Mouse (Mus musculus) erythroblast, embryonic 14.5 days (primary cell): ENCODE measurements around the gene Hadha. TPM values are rescaled to one million over a fixed set of nuclear protein-coding genes. Genes with fewer than 3 reads are reported as not detected.

Experiments used
- H3K27me3 ChIP-seq: 2 replicates; pipeline ENCODE4 v1.6.1; 2012; ENCODE audit warnings: inconsistent platforms; ENCODE audit not compliant: control insufficient read depth
- H3K36me3 ChIP-seq: 2 replicates; pipeline ENCODE4 v1.6.1; 2012; ENCODE audit warnings: mild to moderate bottlenecking, inconsistent platforms; ENCODE audit not compliant: control insufficient read depth
- H3K4me1 ChIP-seq: 2 replicates; pipeline ENCODE4 v1.6.1; 2012; ENCODE audit warnings: inconsistent platforms; ENCODE audit not compliant: control insufficient read depth
- H3K4me3 ChIP-seq: replicated peaks from 2 replicates; pipeline ENCODE3; 2012; ENCODE audit warnings: moderate library complexity, mild to moderate bottlenecking, inconsistent platforms
- H3K9me3 ChIP-seq: 2 replicates; pipeline ENCODE4 v1.6.1; 2012; ENCODE audit warnings: low read length, inconsistent platforms, mixed read lengths; ENCODE audit not compliant: control insufficient read depth
- GATA1 ChIP-seq: IDR thresholded peaks from 2 replicates; pipeline ENCODE4 v1.6.1; 2012; ENCODE audit warnings: low read length, inconsistent platforms, mixed read lengths
- TAL1 ChIP-seq: IDR thresholded peaks from 3 replicates; pipeline ENCODE4 v1.6.1; 2012; ENCODE audit warnings: low read length, inconsistent platforms, mixed read lengths
- polyA plus RNA-seq: library from polyadenylated mRNA; stranded (reverse); fragments of >175 nt; gene quantifications from 2 replicates; pipeline ENCODE4 v1.2.3, GENCODE M21; 2012

Hadha gene
- polyA plus RNA-seq, 1 experiment, result 3.3 TPM

DNA sequence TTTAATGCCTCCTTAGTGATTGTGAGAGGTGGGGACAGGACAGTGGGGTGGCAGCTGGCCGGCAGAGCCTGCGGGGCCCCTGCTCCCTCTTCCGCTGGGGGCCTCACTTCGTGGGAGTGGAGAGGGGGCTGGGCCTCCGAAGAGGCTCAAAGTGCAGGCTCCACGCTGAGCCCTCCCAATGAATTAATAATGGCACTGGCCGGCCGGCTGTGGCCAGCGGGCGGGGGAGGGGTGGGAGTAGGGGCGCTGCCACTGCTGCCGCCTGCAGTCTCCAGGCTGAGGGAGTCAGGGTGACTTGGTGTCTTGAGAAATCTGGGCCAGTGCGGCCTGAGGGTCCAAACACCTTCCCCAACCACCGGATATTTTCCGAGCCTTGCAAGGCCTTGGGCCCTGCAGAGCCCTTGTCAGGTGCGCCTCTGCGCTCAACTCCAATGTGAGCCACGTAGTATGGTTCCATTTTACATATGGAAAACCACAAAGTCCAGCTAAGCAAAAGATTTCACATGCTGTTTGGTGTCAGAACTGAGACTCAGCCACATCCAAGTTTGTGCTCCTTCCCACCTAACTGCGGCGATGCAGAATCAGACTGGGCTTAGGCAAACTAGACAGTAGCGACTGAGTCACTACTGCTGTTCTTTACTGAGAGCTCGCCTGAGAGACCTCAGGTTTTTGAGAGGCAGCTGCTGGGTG is 44.4 kb downstream of the Hadha start:
- Histone ChIP-seq H3K27me3 (peaks cover 95% of the 10 kb centered on the region), H3K4me1 (peaks cover 8% of the 10 kb centered on the region), H3K36me3 (no peaks in the 10 kb centered on the region), H3K4me3 (no peak overlapping the region), H3K9me3 (no peaks in the 10 kb centered on the region; the same call in 1 of the 2 replicates)
- TF ChIP-seq TAL1 (no peak), GATA1 (no peak)

DNA sequence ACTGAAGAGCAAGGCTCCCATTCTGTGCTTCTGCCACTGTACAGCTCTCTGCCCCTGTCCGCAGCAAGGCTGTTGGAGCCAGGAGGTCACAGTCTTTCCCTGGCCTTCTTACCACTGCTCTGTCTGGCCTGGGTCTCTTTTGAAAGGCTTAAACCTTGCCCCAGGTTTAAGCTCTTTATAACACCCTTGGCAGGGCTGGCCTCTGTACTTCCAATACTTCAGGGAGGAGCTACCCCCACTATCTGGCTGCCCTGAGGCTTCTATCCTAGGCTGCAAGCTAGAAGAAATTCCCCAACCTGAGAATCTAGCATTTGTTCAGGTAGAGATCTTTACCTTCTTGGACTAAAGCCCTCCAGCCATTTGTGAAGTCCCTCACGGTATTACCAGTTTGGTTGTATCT is 45.1 kb downstream of the Hadha start:
- H3K4me1 ChIP-seq, result peaks cover 8% of the 10 kb centered on the region
- no peaks in the 10 kb centered on the region for H3K36me3 ChIP-seq
- H3K4me3 ChIP-seq, result no peak overlapping the region
- TF ChIP-seq GATA1 (no peak), TAL1 (no peak)
- no peaks in the 10 kb centered on the region; the same call in 1 of the 2 replicates for H3K9me3 ChIP-seq
- peaks cover 97% of the 10 kb centered on the region for H3K27me3 ChIP-seq

DNA sequence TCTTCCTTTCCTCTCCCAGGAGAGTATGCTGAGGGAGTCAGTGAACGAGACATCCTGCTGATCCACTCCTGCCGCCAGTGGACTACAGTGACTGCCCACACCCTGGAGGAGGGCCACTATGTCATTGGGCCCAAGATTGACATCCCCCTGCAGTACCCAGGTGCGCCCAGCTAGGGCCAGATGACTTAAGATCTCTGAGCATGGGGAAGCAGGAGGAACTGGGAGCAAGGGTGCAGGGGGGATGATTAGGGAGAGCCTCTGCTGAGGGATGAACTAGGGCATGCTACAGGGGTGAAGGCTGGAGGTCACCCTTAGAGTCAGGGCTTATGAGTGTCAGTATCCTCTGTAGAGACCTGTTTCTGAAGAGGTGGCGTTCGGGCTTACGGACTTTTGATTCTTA is 46.7 kb downstream of the Hadha start:
- peaks cover 97% of the 10 kb centered on the region for H3K27me3 ChIP-seq
- H3K4me1 ChIP-seq, result no peaks in the 10 kb centered on the region
- TF ChIP-seq GATA1, result no peak
- TF ChIP-seq TAL1, result no peak
- H3K36me3 ChIP-seq, result no peaks in the 10 kb centered on the region
- no peaks in the 10 kb centered on the region; the same call in 1 of the 2 replicates for H3K9me3 ChIP-seq
- H3K4me3 ChIP-seq, result no peak overlapping the region

DNA sequence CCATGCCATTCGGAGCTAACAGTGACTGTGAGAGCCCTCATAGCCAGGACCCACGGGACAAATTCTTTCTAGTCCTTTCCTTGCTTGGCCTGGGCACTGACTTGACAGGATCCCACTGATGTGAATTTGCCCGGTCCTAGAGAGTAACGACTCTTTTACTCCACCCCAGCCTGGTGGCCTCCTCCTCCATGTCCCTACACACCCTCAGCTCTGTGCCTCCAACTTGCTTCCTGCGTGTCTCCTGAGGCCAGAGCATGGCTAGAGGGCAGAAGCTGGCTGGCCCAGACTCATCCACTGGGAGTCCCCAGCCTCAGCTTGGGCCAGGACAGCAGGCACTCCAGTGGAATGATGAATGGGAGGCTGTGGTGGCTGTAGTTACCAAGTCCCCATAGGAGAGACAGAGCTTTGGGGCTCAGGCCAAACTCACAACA is 47.3 kb downstream of the Hadha start:
- TF ChIP-seq GATA1 (no peak), TAL1 (no peak)
- Histone ChIP-seq H3K27me3 (peaks cover 97% of the 10 kb centered on the region), H3K4me1 (no peaks in the 10 kb centered on the region), H3K36me3 (no peaks in the 10 kb centered on the region), H3K9me3 (peaks cover 3% of the 10 kb centered on the region), H3K4me3 (no peak overlapping the region)

DNA sequence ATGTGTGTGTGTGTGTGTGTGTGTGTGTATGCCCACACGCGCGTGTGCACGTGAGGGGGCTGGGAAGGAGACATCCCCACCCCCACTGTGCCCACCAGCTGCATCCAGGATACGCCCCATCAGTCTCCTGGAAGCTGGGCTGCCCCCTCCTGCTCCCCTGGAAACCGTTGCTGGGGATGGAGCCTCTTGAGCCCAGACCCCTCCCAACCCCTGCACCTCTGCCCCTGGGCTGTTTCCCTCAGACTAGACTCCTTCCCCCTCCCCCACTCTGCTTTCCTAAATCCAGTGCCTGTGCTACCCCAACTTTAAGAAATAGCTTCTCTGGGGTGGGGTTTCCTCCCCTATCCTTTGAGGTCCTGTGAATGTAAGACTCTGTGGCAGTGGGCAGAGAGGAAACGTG is 47.8 kb downstream of the Hadha start:
- Histone ChIP-seq H3K4me3 (no peak overlapping the region), H3K4me1 (no peaks in the 10 kb centered on the region), H3K9me3 (peaks cover 8% of the 10 kb centered on the region), H3K27me3 (peaks cover 97% of the 10 kb centered on the region), H3K36me3 (no peaks in the 10 kb centered on the region)
- TF ChIP-seq GATA1, result no peak
- no peak for TF ChIP-seq TAL1

DNA sequence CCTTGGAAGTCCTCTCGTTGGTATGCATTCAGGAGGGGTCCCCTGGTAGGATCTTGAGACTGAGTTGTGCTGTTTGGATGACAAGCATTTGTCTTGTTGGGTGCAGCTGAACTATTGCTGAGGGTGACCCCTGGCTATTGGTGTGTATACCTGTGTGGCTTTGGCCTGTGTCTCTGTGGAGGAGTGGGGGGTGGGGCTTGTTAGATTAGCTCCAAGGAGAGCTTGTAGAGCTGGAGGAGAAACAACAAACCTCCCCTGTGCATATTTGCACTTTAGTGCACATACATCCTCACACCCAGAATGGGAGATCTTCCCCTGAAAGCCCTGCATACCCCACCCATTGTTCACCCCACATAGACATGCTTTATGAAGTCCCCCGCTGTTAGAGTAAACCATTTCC is 48.2 kb downstream of the Hadha start:
- peaks cover 96% of the 10 kb centered on the region for H3K27me3 ChIP-seq
- TF ChIP-seq TAL1 (no peak), GATA1 (no peak)
- H3K4me1 ChIP-seq, result no peaks in the 10 kb centered on the region

DNA sequence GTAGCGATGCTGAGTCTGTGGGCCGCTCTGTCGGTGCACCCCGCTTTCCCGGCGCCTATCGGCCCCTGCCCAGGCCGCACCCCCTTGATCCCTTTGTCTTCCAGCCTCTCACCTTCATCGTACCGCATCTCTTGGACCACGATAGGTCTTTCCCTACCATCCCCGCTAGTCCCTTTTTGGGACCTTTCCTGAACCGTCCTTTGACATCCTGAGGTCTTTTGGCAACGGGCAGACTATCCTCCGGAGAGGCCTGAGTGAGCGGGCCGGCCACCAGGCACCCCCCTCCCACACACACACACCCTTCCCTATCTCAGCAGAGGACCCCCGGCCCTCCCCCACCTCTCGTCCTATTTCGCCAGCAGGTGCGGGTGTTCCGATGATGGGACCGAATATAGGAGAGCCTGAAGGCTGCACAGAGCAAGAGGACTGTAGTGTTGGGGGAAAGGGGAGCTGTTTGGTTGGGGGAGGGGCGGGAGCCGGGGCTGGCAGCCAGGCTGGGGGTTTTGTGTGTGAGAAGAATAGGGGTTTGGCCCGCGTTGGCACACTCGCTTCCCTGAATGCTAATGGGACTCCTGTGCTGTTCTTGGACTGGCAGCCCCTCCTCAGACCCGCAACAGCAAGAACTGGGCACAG is 49.2 kb downstream of the Hadha start, which contains the start of gene 3110082J24Rik:
TSS of gene 3110082J24Rik (minus strand) at position 419 of the 633 bp plus-strand sequence.
- no peaks in the 10 kb centered on the region for H3K4me1 ChIP-seq
- TF ChIP-seq GATA1 (no peak), TAL1 (no peak)
- H3K27me3 ChIP-seq, result peaks cover 86% of the 10 kb centered on the region
- peaks cover 22% of the 10 kb centered on the region for H3K9me3 ChIP-seq
- H3K4me3 ChIP-seq, result no peak within 1 kb of the TSS
- no peaks in the 10 kb centered on the region for H3K36me3 ChIP-seq

More for the DNA sequence above, 48.2 kb downstream of the Hadha start:
- Histone ChIP-seq H3K36me3 (no peaks in the 10 kb centered on the region), H3K4me3 (no peak overlapping the region), H3K9me3 (peaks cover 12% of the 10 kb centered on the region)

DNA sequence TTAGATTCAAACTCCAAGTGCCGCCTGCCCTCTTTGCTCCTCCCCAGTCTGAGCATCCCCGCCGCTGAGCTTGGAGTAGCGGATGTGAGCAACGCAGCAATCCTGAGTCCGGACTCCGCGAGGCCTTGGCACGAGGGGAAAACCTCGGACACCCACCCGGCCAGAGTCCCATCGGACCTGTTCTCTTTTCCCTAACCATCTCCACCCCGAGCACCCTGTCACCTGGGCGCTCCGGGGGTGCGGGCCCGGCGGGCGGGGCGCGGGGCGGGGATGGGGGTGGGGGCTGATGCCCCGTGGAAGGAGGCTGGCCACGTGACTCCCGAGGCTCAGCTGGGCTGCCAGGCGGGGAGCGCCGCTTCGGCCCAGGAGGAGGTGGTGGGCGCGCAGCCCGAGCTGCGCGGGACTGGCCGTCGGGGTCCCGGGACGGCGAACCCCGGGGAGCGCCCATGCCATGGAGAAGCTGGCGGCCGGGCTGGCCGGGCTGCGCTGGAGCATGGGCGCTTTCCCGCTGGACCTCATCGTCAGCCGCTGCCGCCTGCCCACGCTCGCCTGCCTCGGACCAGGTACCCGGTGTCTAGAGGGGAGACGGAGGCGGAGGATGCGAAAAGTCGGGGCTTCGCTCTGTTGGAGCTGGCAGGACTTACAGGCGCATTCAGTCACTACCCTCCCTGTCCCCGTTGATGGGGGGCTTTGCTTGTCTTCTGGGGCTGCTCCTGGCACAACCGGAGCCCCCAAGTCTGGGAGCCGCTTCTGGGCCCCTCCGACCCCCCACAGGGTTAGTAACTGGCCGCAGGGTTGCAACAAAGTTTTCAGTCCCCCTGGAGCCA is 49.9 kb downstream of the Hadha start, which contains the start of gene Garem2:
TSS of gene Garem2 (plus strand) at position 321 of the 827 bp plus-strand sequence.
- no peaks in the 10 kb centered on the region for H3K36me3 ChIP-seq
- peaks cover 78% of the 10 kb centered on the region for H3K27me3 ChIP-seq
- H3K9me3 ChIP-seq, result peaks cover 29% of the 10 kb centered on the region
- TF ChIP-seq GATA1 (no peak), TAL1 (no peak)
- H3K4me1 ChIP-seq, result no peaks in the 10 kb centered on the region
- H3K4me3 ChIP-seq, result no peak within 1 kb of the TSS

DNA sequence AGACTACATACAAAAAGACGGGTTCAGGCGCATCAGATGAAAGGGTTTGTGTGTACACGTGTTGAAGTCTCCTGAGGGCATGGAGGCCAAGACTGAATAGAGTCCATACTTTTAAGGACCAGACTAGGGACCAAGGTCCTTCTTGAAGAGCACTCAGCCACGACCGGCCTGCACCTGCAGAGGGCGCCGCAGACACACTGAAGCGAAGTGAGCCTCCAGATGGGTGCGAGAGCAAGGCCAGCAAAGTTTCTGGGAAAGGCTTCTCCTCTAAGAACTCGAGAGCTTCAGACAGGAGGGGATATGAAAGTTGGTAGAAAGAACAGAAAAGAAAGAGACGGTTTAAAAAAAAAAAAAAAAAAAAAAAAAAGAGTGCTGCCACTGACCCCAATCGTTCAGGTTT is 50.6 kb downstream of the Hadha start:
- H3K4me3 ChIP-seq, result no peak overlapping the region
- H3K36me3 ChIP-seq, result no peaks in the 10 kb centered on the region
- H3K9me3 ChIP-seq, result peaks cover 36% of the 10 kb centered on the region
- H3K4me1 ChIP-seq, result no peaks in the 10 kb centered on the region
- peaks cover 71% of the 10 kb centered on the region for H3K27me3 ChIP-seq
- TF ChIP-seq TAL1, result no peak
- TF ChIP-seq GATA1, result no peak
